Mouse (Mus musculus) lung, embryonic 15.5 days (tissue): ENCODE measurements around the gene Ppp1r15a. TPM values are rescaled to one million over a fixed set of nuclear protein-coding genes. Genes with fewer than 3 reads are reported as not detected.
"Not testable (repeated sequence)": the region's sequence is repeated elsewhere in the genome, so short reads cannot be mapped to it uniquely, and the experiment has no call there.

ENCODE experiments used
- ATAC-seq: fragments of 200-750 bp; cut with Nextera tagmentation; 2 replicates; pipeline ENCODE4 v1.8.0; 2017; ENCODE audit warnings: moderate number of reproducible peaks, borderline replicate concordance; ENCODE audit not compliant: low FRiP score, low TSS enrichment; ENCODE audit errors: extremely low read depth
- H3K27ac ChIP-seq: fragments of 300-500 bp; sonication (generic); 2 replicates; pipeline ENCODE4 v1.5.1; 2015; ENCODE audit warnings: moderate library complexity, mild to moderate bottlenecking, inconsistent platforms
- H3K27me3 ChIP-seq: fragments of 300-500 bp; sonication (generic); 2 replicates; pipeline ENCODE4 v1.6.1; 2015; ENCODE audit warnings: inconsistent platforms
- H3K36me3 ChIP-seq: fragments of 300-500 bp; sonication (generic); 2 replicates; pipeline ENCODE4 v1.6.1; 2015; ENCODE audit warnings: inconsistent platforms
- H3K4me1 ChIP-seq: fragments of 300-500 bp; sonication (generic); 2 replicates; pipeline ENCODE4 v1.6.1; 2015; ENCODE audit warnings: inconsistent platforms
- H3K4me2 ChIP-seq: fragments of 300-500 bp; sonication (generic); 2 replicates; pipeline ENCODE4 v1.6.1; 2015; ENCODE audit warnings: inconsistent platforms, mild to moderate bottlenecking, moderate library complexity
- H3K4me3 ChIP-seq: fragments of 300-500 bp; sonication (generic); 2 replicates; pipeline ENCODE4 v1.5.1; 2015; ENCODE audit warnings: mild to moderate bottlenecking, inconsistent platforms
- H3K9ac ChIP-seq: fragments of 300-500 bp; sonication (generic); 2 replicates; pipeline ENCODE4 v1.6.1; 2015; ENCODE audit warnings: inconsistent platforms
- H3K9me3 ChIP-seq: fragments of 300-500 bp; sonication (generic); 2 replicates; pipeline ENCODE4 v1.6.1; 2016; ENCODE audit warnings: inconsistent platforms
- WGBS: fragments of 180-500 bp; shearing (Covaris S2); methylation state at CpG from one replicate; pipeline ENCODE4 v1.1.7; 2015; 5-methylcytosine and 5-hydroxymethylcytosine counted together
- polyA plus RNA-seq: library from polyadenylated mRNA; unstranded; fragments of >200 nt; fragmentation: Nextera tagmentation; extraction: Ambion mirVana; gene quantifications from 2 replicates; pipeline ENCODE4 v1.2.1, GENCODE M21; 2015

Ppp1r15a gene
- polyA plus RNA-seq, 1 experiment from 2014 or later = 21.9 TPM

- Histone ChIP-seq H3K4me1 (peaks cover 14% of the 10 kb centered on the region; the same call in 1 of the 2 replicates), H3K4me3 (peak within 1 kb of the TSS; percentile 50), H3K9me3 (no peaks in the 10 kb centered on the region), H3K36me3 (peaks cover 11% of the 10 kb centered on the region), H3K27me3 (no peaks in the 10 kb centered on the region), H3K27ac (peak within 1 kb of the TSS; percentile 57; the same call in 1 of the 2 replicates), H3K9ac (peak within 1 kb of the TSS; percentile 52), H3K4me2 (peak within 1 kb of the TSS; percentile 82)
- peak; percentile 51; the same call in 1 of the 2 replicates for ATAC-seq
- WGBS = 10% methylated on average over 38 of the region's 38 CpGs
Observed at GRCm38 (mm10) chr7:45488293-45489204, 37.5 kb downstream of the Ppp1r15a start, which contains the start of gene Dhdh. TSS of gene Dhdh (minus strand) at chr7:45488805.

- ATAC-seq = no peak
- Histone ChIP-seq H3K4me3 (peak overlapping the region; percentile 50), H3K27me3 (no peaks in the 10 kb centered on the region), H3K4me1 (peaks cover 14% of the 10 kb centered on the region; the same call in 1 of the 2 replicates), H3K27ac (peak overlapping the region; percentile 57; the same call in 1 of the 2 replicates), H3K36me3 (peaks cover 4% of the 10 kb centered on the region; the same call in 1 of the 2 replicates), H3K4me2 (peak overlapping the region; percentile 82), H3K9me3 (no peaks in the 10 kb centered on the region), H3K9ac (peak overlapping the region; percentile 52; the same call in 1 of the 2 replicates)
- 39% methylated on average over 11 of the region's 11 CpGs for WGBS
Observed at GRCm38 (mm10) chr7:45487861-45488292, 38.2 kb downstream of the Ppp1r15a start.

GRCm38 (mm10) chr7:45486761-45487415, 39.2 kb downstream of the Ppp1r15a start, which contains the start of gene Gm45808:
TSS of gene Gm45808 (minus strand) at chr7:45486811.
- no peaks in the 10 kb centered on the region for H3K36me3 ChIP-seq
- H3K4me3 ChIP-seq = no peak within 1 kb of the TSS
- no peaks in the 10 kb centered on the region for H3K9me3 ChIP-seq
- no peaks in the 10 kb centered on the region for H3K27me3 ChIP-seq
- no peak within 1 kb of the TSS for H3K9ac ChIP-seq
- ATAC-seq = no peak
- H3K27ac ChIP-seq = no peak within 1 kb of the TSS
- no peak within 1 kb of the TSS for H3K4me2 ChIP-seq
- peaks cover 14% of the 10 kb centered on the region; the same call in 1 of the 2 replicates for H3K4me1 ChIP-seq
- WGBS = 80% methylated on average over 12 of the region's 12 CpGs

GRCm38 (mm10) chr7:45486158-45486557, 39.9 kb downstream of the Ppp1r15a start:
- Histone ChIP-seq H3K4me3 (no peak overlapping the region), H3K4me2 (no peak overlapping the region), H3K9ac (no peak overlapping the region), H3K36me3 (no peaks in the 10 kb centered on the region), H3K27me3 (no peaks in the 10 kb centered on the region), H3K27ac (no peak overlapping the region), H3K4me1 (peaks cover 10% of the 10 kb centered on the region; the same call in 1 of the 2 replicates), H3K9me3 (no peaks in the 10 kb centered on the region)
- no peak for ATAC-seq
- WGBS = 58% methylated on average over 7 of the region's 7 CpGs

- 86% methylated on average over 5 of the region's 5 CpGs for WGBS
- not testable (repeated sequence) for H3K4me2 ChIP-seq, H3K4me1 ChIP-seq, ATAC-seq, H3K27ac ChIP-seq, H3K9ac ChIP-seq, H3K36me3 ChIP-seq, H3K27me3 ChIP-seq, H3K9me3 ChIP-seq, H3K4me3 ChIP-seq
Observed at GRCm38 (mm10) chr7:45484985-45485384, 41.1 kb downstream of the Ppp1r15a start.

GRCm38 (mm10) chr7:45482166-45482565, 43.9 kb downstream of the Ppp1r15a start:
- Histone ChIP-seq H3K9me3 (no peaks in the 10 kb centered on the region), H3K4me1 (no peaks in the 10 kb centered on the region; the same call in 1 of the 2 replicates), H3K36me3 (no peaks in the 10 kb centered on the region), H3K4me2 (no peak overlapping the region), H3K4me3 (no peak overlapping the region), H3K9ac (no peak overlapping the region), H3K27me3 (no peaks in the 10 kb centered on the region), H3K27ac (no peak overlapping the region)
- 90% methylated on average over 1 of the region's 1 CpGs for WGBS
- no peak for ATAC-seq

- H3K9ac ChIP-seq = no peak within 1 kb of the TSS
Observed at GRCm38 (mm10) chr7:45481374-45481927, 44.6 kb downstream of the Ppp1r15a start, which contains the start of gene Tulp2. TSS of gene Tulp2 (plus strand) at chr7:45481877.

GRCm38 (mm10) chr7:45480310-45480709, 45.8 kb downstream of the Ppp1r15a start:
- WGBS = 76% methylated on average over 4 of the region's 4 CpGs
- H3K9me3 ChIP-seq, H3K4me1 ChIP-seq, H3K27me3 ChIP-seq, H3K27ac ChIP-seq, H3K4me3 ChIP-seq, H3K36me3 ChIP-seq, ATAC-seq, H3K9ac ChIP-seq, H3K4me2 ChIP-seq: not testable (repeated sequence)

More at GRCm38 (mm10) chr7:45481374-45481927, 44.6 kb downstream of the Ppp1r15a start, which contains the start of gene Tulp2:
- peak; percentile 27; the same call in 1 of the 2 replicates for ATAC-seq
- H3K4me2 ChIP-seq = no peak within 1 kb of the TSS
- no peaks in the 10 kb centered on the region; the same call in 1 of the 2 replicates for H3K4me1 ChIP-seq
- 41% methylated on average over 15 of the region's 15 CpGs for WGBS
- no peaks in the 10 kb centered on the region for H3K9me3 ChIP-seq
- H3K27me3 ChIP-seq = no peaks in the 10 kb centered on the region
- no peak within 1 kb of the TSS for H3K27ac ChIP-seq
- no peaks in the 10 kb centered on the region for H3K36me3 ChIP-seq
- H3K4me3 ChIP-seq = no peak within 1 kb of the TSS

- Histone ChIP-seq H3K9ac (no peak overlapping the region), H3K4me3 (no peak overlapping the region), H3K4me2 (no peak overlapping the region), H3K36me3 (no peaks in the 10 kb centered on the region), H3K9me3 (no peaks in the 10 kb centered on the region), H3K27me3 (no peaks in the 10 kb centered on the region), H3K27ac (no peak overlapping the region), H3K4me1 (no peaks in the 10 kb centered on the region; the same call in 1 of the 2 replicates)
- ATAC-seq = no peak
- WGBS = 97% methylated on average over 7 of the region's 7 CpGs
Observed at GRCm38 (mm10) chr7:45478774-45479173, 47.3 kb downstream of the Ppp1r15a start.

GRCm38 (mm10) chr7:45477003-45477402, 49.1 kb downstream of the Ppp1r15a start:
- 7% methylated on average over 3 of the region's 3 CpGs for WGBS
- H3K27ac ChIP-seq = no peak overlapping the region
- no peaks in the 10 kb centered on the region for H3K9me3 ChIP-seq
- no peaks in the 10 kb centered on the region for H3K36me3 ChIP-seq
- no peaks in the 10 kb centered on the region; the same call in 1 of the 2 replicates for H3K4me1 ChIP-seq
- H3K4me3 ChIP-seq = no peak overlapping the region
- no peak overlapping the region for H3K9ac ChIP-seq
- no peak; the same call in 1 of the 2 replicates for ATAC-seq
- H3K4me2 ChIP-seq = no peak overlapping the region
- H3K27me3 ChIP-seq = no peaks in the 10 kb centered on the region

- Histone ChIP-seq H3K27me3 (no peaks in the 10 kb centered on the region), H3K4me2 (no peak overlapping the region), H3K4me1 (no peaks in the 10 kb centered on the region; the same call in 1 of the 2 replicates), H3K36me3 (no peaks in the 10 kb centered on the region), H3K9ac (no peak overlapping the region), H3K9me3 (no peaks in the 10 kb centered on the region), H3K4me3 (no peak overlapping the region), H3K27ac (no peak overlapping the region)
- WGBS = 39% methylated on average over 1 of the region's 1 CpGs
- no peak for ATAC-seq
Observed at GRCm38 (mm10) chr7:45476453-45476852, 49.6 kb downstream of the Ppp1r15a start.
